Mouse (Mus musculus) embryonic facial prominence, embryonic 14.5 days (tissue): ENCODE measurements around the gene Morf4l1. TPM values are rescaled to one million over a fixed set of nuclear protein-coding genes. Genes with fewer than 3 reads are reported as not detected.

ENCODE experiments used
- ATAC-seq: fragments of 200-750 bp; cut with Nextera tagmentation; 2 replicates; pipeline ENCODE4 v1.8.0; 2017; ENCODE audit warnings: low read depth, moderate number of reproducible peaks, moderate TSS enrichment
- DNase-seq: peaks from one replicate; pipeline ENCODE4 v3.0.0-alpha.2; 2015; ENCODE audit warnings: low spot score
- H3K27ac ChIP-seq: fragments of 300-500 bp; sonication (generic); replicated peaks from 2 replicates; pipeline ENCODE4 v1.5.1; 2014; ENCODE audit warnings: low read depth, mild to moderate bottlenecking, low read length, moderate library complexity
- H3K27me3 ChIP-seq: fragments of 300-500 bp; sonication (generic); replicated peaks from 2 replicates; pipeline ENCODE4 v1.6.1; 2014; ENCODE audit warnings: low read length; ENCODE audit not compliant: control insufficient read depth, insufficient read depth
- H3K36me3 ChIP-seq: fragments of 300-500 bp; sonication (generic); 2 replicates; pipeline ENCODE4 v1.6.1; 2014; ENCODE audit warnings: low read length, mixed read lengths; ENCODE audit not compliant: control insufficient read depth, insufficient read depth
- H3K4me1 ChIP-seq: fragments of 300-500 bp; sonication (generic); 2 replicates; pipeline ENCODE4 v1.6.1; 2014; ENCODE audit warnings: antibody characterized with exemption, low read length; ENCODE audit not compliant: control insufficient read depth, insufficient read depth
- H3K4me2 ChIP-seq: fragments of 300-500 bp; sonication (generic); 2 replicates; pipeline ENCODE4 v1.6.1; 2014; ENCODE audit warnings: low read depth, mild to moderate bottlenecking, low read length, moderate library complexity, mixed read lengths
- H3K4me3 ChIP-seq: fragments of 300-500 bp; sonication (generic); 2 replicates; pipeline ENCODE4 v1.5.1; 2014; ENCODE audit warnings: low read depth, mild to moderate bottlenecking, low read length
- H3K9ac ChIP-seq: fragments of 300-500 bp; sonication (generic); 2 replicates; pipeline ENCODE4 v1.6.1; 2014; ENCODE audit warnings: low read depth, mild to moderate bottlenecking, low read length, moderate library complexity, mixed read lengths
- H3K9me3 ChIP-seq: fragments of 300-500 bp; sonication (generic); 2 replicates; pipeline ENCODE4 v1.6.1; 2016; ENCODE audit warnings: low read length; ENCODE audit not compliant: control insufficient read depth
- WGBS: fragments of 180-500 bp; shearing (Covaris S2); extraction: QIAGEN DNeasy Blood & Tissue Kit; methylation state at CpG from one replicate; pipeline ENCODE4 v1.1.7; 2014; 5-methylcytosine and 5-hydroxymethylcytosine counted together
- polyA plus RNA-seq: library from polyadenylated mRNA; unstranded; fragments of >200 nt; fragmentation: Nextera tagmentation; extraction: Ambion mirVana; gene quantifications from 2 replicates; pipeline ENCODE4 v1.2.1, GENCODE M21; 2014

The Morf4l1 gene
- polyA plus RNA-seq, 1 experiment from 2014 or later = 445 TPM

- 86% methylated on average over 1 of the region's 1 CpGs for WGBS
- Histone ChIP-seq H3K4me3 (no peak overlapping the region), H3K4me2 (no peak overlapping the region), H3K4me1 (0 out of 2 replicates have a peak, but pooled peaks cover 4% of the 10 kb centered on the region), H3K36me3 (peaks cover 58% of the 10 kb centered on the region), H3K27ac (no peak overlapping the region), H3K9me3 (no peaks in the 10 kb centered on the region), H3K27me3 (no peaks in the 10 kb centered on the region), H3K9ac (no peak overlapping the region)
- DNase-seq = no peak
- no peak for ATAC-seq
Measured at GRCm38 (mm10) chr9:90106915-90107314, 7.7 kb downstream of the Morf4l1 start.

GRCm38 (mm10) chr9:90105462-90105861 lies 9.1 kb downstream of the Morf4l1 start:
- H3K36me3 ChIP-seq = peaks cover 72% of the 10 kb centered on the region
- WGBS = 95% methylated on average over 1 of the region's 1 CpGs
- no peak for ATAC-seq

GRCm38 (mm10) chr9:90100760-90101159 lies 13.8 kb downstream of the Morf4l1 start:
- H3K4me1 ChIP-seq = no peaks in the 10 kb centered on the region
- WGBS = 71% methylated on average over 2 of the region's 2 CpGs
- H3K4me3 ChIP-seq = no peak overlapping the region
- no peaks in the 10 kb centered on the region for H3K9me3 ChIP-seq
- DNase-seq = peak; percentile 67
- ATAC-seq = no peak
- H3K4me2 ChIP-seq = no peak overlapping the region
- no peak overlapping the region for H3K27ac ChIP-seq
- H3K27me3 ChIP-seq = no peaks in the 10 kb centered on the region
- peaks cover 93% of the 10 kb centered on the region for H3K36me3 ChIP-seq
- H3K9ac ChIP-seq = no peak overlapping the region

More at GRCm38 (mm10) chr9:90105462-90105861, 9.1 kb downstream of the Morf4l1 start:
- Histone ChIP-seq H3K27ac (no peak overlapping the region), H3K4me1 (no peaks in the 10 kb centered on the region), H3K4me2 (no peak overlapping the region), H3K27me3 (no peaks in the 10 kb centered on the region), H3K9me3 (no peaks in the 10 kb centered on the region), H3K9ac (no peak overlapping the region), H3K4me3 (no peak overlapping the region)
- no peak for DNase-seq

- Histone ChIP-seq H3K4me1 (no peaks in the 10 kb centered on the region), H3K27ac (no peak overlapping the region), H3K4me2 (no peak overlapping the region), H3K4me3 (no peak overlapping the region), H3K9ac (no peak overlapping the region), H3K9me3 (no peaks in the 10 kb centered on the region), H3K27me3 (no peaks in the 10 kb centered on the region), H3K36me3 (peaks cover 97% of the 10 kb centered on the region)
- no peak for ATAC-seq
- WGBS = 86% methylated on average over 5 of the region's 5 CpGs
- no peak for DNase-seq
Measured at GRCm38 (mm10) chr9:90098934-90099333, 15.6 kb downstream of the Morf4l1 start.

- Histone ChIP-seq H3K9me3 (no peaks in the 10 kb centered on the region), H3K4me1 (no peaks in the 10 kb centered on the region), H3K36me3 (peaks cover 69% of the 10 kb centered on the region), H3K9ac (no peak overlapping the region), H3K27me3 (no peaks in the 10 kb centered on the region), H3K4me3 (no peak overlapping the region), H3K27ac (no peak overlapping the region), H3K4me2 (no peak overlapping the region)
- no peak for DNase-seq
- no peak for ATAC-seq
- 94% methylated on average over 6 of the region's 6 CpGs for WGBS
Measured at GRCm38 (mm10) chr9:90089339-90090104, 25.1 kb downstream of the Morf4l1 start.

GRCm38 (mm10) chr9:90087906-90088485 lies 26.6 kb downstream of the Morf4l1 start:
- no peak overlapping the region for H3K4me3 ChIP-seq
- H3K27ac ChIP-seq = no peak overlapping the region
- H3K9ac ChIP-seq = no peak overlapping the region
- no peak for DNase-seq
- no peak overlapping the region for H3K4me2 ChIP-seq
- H3K4me1 ChIP-seq = no peaks in the 10 kb centered on the region
- WGBS = 94% methylated on average over 2 of the region's 2 CpGs
- peaks cover 54% of the 10 kb centered on the region for H3K36me3 ChIP-seq
- ATAC-seq = no peak
- no peaks in the 10 kb centered on the region for H3K27me3 ChIP-seq
- no peaks in the 10 kb centered on the region for H3K9me3 ChIP-seq

- H3K36me3 ChIP-seq = peaks cover 29% of the 10 kb centered on the region
- no peaks in the 10 kb centered on the region for H3K4me1 ChIP-seq
- WGBS = 90% methylated on average over 8 of the region's 8 CpGs
- no peaks in the 10 kb centered on the region for H3K9me3 ChIP-seq
- ATAC-seq (no peak), DNase-seq (no peak)
- H3K27me3 ChIP-seq = no peaks in the 10 kb centered on the region
- H3K4me3 ChIP-seq = no peak overlapping the region
- H3K27ac ChIP-seq = no peak overlapping the region
- no peak overlapping the region for H3K9ac ChIP-seq
- no peak overlapping the region for H3K4me2 ChIP-seq
Measured at GRCm38 (mm10) chr9:90084766-90085468, 29.7 kb downstream of the Morf4l1 start.

- no peaks in the 10 kb centered on the region for H3K9me3 ChIP-seq
- H3K4me3 ChIP-seq = no peak overlapping the region
- H3K4me2 ChIP-seq = no peak overlapping the region
- no peak overlapping the region for H3K27ac ChIP-seq
- no peaks in the 10 kb centered on the region for H3K4me1 ChIP-seq
- 91% methylated on average over 3 of the region's 3 CpGs for WGBS
- no peaks in the 10 kb centered on the region for H3K27me3 ChIP-seq
- DNase-seq (no peak), ATAC-seq (no peak)
- no peak overlapping the region for H3K9ac ChIP-seq
- H3K36me3 ChIP-seq = peaks cover 21% of the 10 kb centered on the region
Measured at GRCm38 (mm10) chr9:90084152-90084551, 30.4 kb downstream of the Morf4l1 start.
